Mouse (Mus musculus) spleen, postnatal 10 days (tissue): ENCODE measurements around the gene Gm3755.
"Not testable (repeated sequence)": the region's sequence is repeated elsewhere in the genome, so short reads cannot be mapped to it uniquely, and the experiment has no call there.

ENCODE experiments used
- DNase-seq, 2 experiments: peaks; one replicate each; pipeline ENCODE4 v3.0.0; 2021 to 2022; ENCODE audit warnings: low spot score in 2 of 2

Gene Gm3755

DNA sequence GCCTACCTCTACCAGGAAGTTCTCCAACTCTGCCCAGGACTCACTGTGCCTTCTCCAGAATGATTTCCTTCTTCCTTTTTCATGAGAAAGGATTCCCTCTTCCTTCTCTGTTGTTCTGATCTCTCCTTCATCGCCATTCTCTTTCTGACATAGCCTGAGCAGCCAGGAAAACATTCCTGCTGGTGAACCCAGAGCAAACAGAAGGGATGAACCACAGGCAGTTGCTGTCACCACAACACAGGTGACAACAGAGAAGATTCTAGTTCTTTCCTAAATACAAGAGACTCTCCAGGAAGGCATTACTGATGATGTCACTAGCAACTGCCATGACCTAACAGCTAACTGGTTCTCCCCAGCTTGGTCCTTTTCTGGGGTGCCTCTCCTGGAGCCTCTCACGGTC lies at the start of gene Gm3755:
Gene Gm3755 (minus strand): TSS at position 101 of the 400 bp plus-strand sequence.
- not testable (repeated sequence) for DNase-seq

- DNase-seq: not testable (repeated sequence)
Observed at GRCm38 (mm10) chr14:7488731-7489130, 38.0 kb upstream of the Gm3755 start.

DNA sequence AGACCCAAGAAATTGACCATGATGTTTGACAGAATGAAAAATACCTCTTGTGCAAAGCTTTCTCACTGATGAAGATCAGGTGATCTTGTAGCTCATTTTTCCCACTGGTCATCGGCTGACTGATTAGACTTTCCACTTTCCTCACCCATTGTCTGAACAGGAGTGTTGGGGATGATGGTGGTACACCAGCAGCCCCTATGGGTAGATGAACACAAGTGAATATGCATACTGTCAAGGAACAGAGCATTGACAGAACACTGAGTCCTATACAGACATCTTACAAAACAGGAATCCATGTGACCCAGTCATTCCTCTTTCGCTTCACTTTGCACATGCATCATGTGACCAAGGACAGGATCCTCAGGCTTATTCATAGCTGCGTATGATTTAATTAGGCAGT lies 32.9 kb upstream of the Gm3755 start, which contains the start of gene Gm3752:
Gene Gm3752 (minus strand): TSS at position 101 of the 400 bp plus-strand sequence.
- DNase-seq: not testable (repeated sequence)

DNA sequence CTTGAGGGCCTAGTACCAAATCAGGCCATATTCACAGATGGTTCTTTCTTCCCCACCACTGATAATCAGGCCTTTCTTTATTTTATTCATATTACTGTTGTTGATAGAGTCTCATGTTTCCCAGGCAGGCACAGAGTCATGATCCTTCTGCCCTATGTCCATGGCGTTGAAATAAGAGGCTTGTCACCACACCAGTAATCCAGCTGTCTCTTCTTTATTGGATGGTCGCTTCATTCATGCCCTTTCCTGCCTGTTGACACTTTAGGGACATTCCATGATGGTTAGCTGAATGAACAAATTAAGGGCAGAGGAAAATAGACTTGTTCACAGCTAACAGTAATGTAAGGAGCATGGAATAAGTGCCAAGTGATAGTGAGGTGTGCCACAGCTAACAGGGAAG lies 28.2 kb downstream of the Gm3755 start:
- not testable (repeated sequence) for DNase-seq
